Mouse (Mus musculus) ES-Bruce4 (cell line): Measurements from ENCODE around the gene Hivep3.

ENCODE experiments used
- CTCF ChIP-seq: IDR thresholded peaks from one replicate; pipeline ENCODE4 v1.8.1; 2011; ENCODE audit warnings: low read depth, low read length
- EP300 ChIP-seq: IDR thresholded peaks from 2 replicates; pipeline ENCODE4 v1.6.1; 2011; ENCODE audit warnings: low read depth, low read length; ENCODE audit not compliant: insufficient read depth
- POLR2A ChIP-seq: IDR thresholded peaks from one replicate; pipeline ENCODE4 v1.8.1; 2011; ENCODE audit warnings: low read length; ENCODE audit not compliant: insufficient read depth

DNA sequence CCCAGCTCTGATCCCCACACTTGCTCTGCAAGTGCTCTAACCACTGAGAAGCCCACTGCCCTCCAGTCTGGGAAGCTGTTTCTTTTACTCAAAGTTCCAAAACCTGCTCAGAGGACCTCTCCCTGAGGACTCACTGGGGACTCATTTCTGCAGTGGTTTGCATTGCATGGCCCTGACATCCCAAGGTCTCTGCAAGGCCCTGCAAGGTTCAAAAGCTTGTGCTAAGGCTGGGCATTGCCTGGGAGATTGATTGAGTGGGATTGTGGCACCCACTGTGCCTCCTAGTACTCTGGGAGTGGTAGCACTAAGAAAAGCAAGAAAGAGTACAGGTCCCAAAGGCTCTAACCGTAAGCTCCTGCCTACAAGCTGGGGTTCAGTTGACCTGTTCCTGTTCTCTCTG is 279.3 kb downstream of the Hivep3 start:
- TF ChIP-seq CTCF (no peak), EP300 (no peak), POLR2A (no peak)
